ENCODE assay signal across 24 mouse cellular contexts in the genomic region with DNA sequence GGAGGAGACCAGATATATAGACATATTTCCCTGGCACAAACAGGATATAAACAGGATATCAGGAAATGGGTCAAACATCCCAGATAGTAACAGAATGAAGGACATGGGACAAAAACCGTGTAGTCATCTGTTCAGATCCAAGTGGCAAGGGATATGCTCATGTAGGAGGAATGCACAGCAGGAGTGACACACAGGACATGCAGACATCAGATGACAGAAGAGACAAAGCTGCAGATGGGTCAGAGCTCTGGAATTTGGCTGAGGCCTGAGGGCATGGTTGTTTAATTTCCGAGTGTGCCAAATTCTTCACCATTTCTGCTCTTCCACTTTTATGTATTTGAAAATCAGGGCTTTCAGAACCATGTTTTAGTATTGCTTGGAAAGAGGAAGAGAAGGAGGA.
DNase-seq lines count a peak whose midpoint lies in the region; TF ChIP-seq lines count a peak whose summit lies in the region.
"Had no signal": no experiment of that assay in that cellular context is flagged by ENCODE, and none has a peak within 500 bp of the region (broad histone marks: within the 10 kb centered on the region; RNA-seq: fewer than 3 reads in every experiment).

No protein-coding gene starts in this region.

- no peak for TF ChIP-seq CTCF in gastrocnemius, adult 2 months (IDR thresholded peaks at IDR 0.05)

- peak; percentile 35 for DNase-seq in adrenal gland, adult 2 months
- DNase-seq in adrenal gland, postnatal 4 days (ENCODE audit: low spot score in 2 of 2), result no peak
- DNase-seq in gastrocnemius, adult 2 months, result peak; percentile 20
- DNase-seq in gastrocnemius, postnatal 4 days (ENCODE audit: low spot score in 2 of 2), result no peak
- DNase-seq in 3134 (ENCODE audit: extremely low read depth, insufficient read length, low spot score) (peak; percentile 1), adipocyte (ENCODE audit: low spot score) (peak; percentile 7)
- DNase-seq in right cerebral cortex, postnatal 4 days, result no peak
- DNase-seq: cerebellum, adult 8-10 months; cerebellum, postnatal 25 days; gastrocnemius, postnatal 10 days; kidney, adult 9 months; kidney, postnatal 10 days; layer of hippocampus, postnatal 36 days; left cerebral cortex, postnatal 4 days; liver, embryonic 13.5 days; right cerebral cortex, adult 18-20 months; thymus, adult 18-20 months; thymus, postnatal 25 days had no signal

- intact Hi-C loops in gastrocnemius, adult 2 months (cut with DNase I), result no loop called here

- no peak overlapping the region for H3K27ac ChIP-seq in gastrocnemius, adult 2 months
- H3K27ac ChIP-seq: embryonic facial prominence, embryonic 12.5 days; forebrain, embryonic 10.5 days; forebrain, embryonic 15.5 days; hindbrain, embryonic 14.5 days; limb, embryonic 15.5 days; liver, embryonic 13.5 days; stomach, postnatal 0 days had no signal

- no peak overlapping the region for H3K4me3 ChIP-seq in gastrocnemius, adult 2 months
- H3K4me3 ChIP-seq: embryonic facial prominence, embryonic 12.5 days; forebrain, embryonic 10.5 days; forebrain, embryonic 15.5 days; limb, embryonic 15.5 days; liver, embryonic 13.5 days had no signal

Comparison
In these comparisons a context has a peak if more than half of its experiments do, and no peak if none do; other contexts are left out.
1. DNase-seq: peak in adrenal gland, adult 2 months (single experiment), gastrocnemius, adult 2 months (single experiment), 3134 (single experiment) and adipocyte (single experiment); none in adrenal gland, postnatal 4 days (0 of 2), gastrocnemius, postnatal 4 days (0 of 2) and right cerebral cortex, postnatal 4 days (single experiment).